Mouse (Mus musculus): Measurements from ENCODE around the gene Dnm3. TPM values are rescaled to one million over a fixed set of nuclear protein-coding genes. Genes with fewer than 3 reads are reported as not detected.

Gene Dnm3
- polyA plus RNA-seq, 1 experiment: 1.6 TPM

DNA sequence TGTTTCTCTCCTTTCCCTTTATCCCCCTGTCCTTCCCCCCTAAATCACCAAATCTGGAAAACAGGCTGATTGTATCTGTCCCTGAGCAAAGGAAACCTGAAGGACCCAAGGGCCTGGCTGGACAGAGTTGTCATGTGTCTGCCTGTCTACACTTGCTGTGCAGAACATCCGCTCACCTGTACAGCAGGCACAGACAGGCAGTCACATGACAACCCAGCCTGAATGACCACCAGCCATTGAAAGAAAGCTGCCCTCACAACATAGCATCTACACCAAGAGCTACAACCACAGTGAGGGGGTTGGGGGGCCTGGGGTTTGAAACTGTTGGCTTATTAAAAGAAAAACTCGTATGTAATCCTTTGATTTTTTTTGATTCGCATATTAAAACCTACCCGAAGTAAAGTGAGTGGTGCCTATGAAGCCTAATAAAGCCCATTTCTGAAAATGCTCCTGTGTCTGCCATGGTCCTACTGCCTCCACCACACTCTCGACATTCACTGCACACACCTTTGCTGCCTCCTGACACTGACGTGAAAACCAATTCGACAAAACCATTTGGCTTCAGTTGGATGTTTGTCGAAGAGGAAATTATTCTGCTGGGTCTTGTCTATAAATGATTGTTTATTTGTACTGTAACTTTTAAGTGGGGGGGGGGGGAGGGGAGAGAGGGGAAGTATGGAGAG lies 254.4 kb downstream of the Dnm3 start:
- Histone ChIP-seq H3K79me3 (ENCODE audit: low read depth) (peaks cover 43% of the 10 kb centered on the region), H3K27me3 (ENCODE audit: control insufficient read depth, insufficient read depth, insufficient read length) (no peaks in the 10 kb centered on the region), H3K79me2 (ENCODE audit: control insufficient read depth, insufficient read depth) (peaks cover 51% of the 10 kb centered on the region), H3ac (ENCODE audit: control insufficient read depth, insufficient read length, low read depth) (no peak overlapping the region), H3K36me3 (ENCODE audit: control insufficient read depth, insufficient read depth) (peaks cover 51% of the 10 kb centered on the region), H3K4me3 (ENCODE audit: insufficient read depth, poor library complexity, severe bottlenecking) (no peak overlapping the region)
- TF ChIP-seq USF1 (IDR thresholded peaks at IDR 0.05; ENCODE audit: low read depth) (peak; percentile 34), MYOG (IDR thresholded peaks at IDR 0.05; ENCODE audit: control insufficient read depth, extremely low read depth, insufficient read length) (no peak)

DNA sequence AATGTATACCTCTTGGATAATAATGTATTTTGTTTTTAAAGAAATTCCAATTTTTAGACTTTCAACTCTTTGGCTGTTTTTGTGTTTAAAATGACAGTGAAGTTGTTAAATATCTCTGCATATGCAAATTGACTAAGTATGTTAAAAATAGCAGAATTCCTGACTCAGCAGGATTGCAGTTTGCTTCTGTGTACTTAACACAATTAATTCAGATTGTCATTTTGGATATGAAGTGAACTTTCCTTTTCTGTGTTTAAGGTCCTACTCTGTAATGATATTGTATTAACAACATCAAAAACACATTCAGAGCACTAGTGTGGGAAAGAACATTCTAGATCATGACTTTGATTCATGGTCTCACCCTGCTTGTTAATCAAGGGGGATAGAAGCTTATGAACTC lies 255.5 kb downstream of the Dnm3 start:
- Histone ChIP-seq H3K79me3 (ENCODE audit: low read depth) (peaks cover 52% of the 10 kb centered on the region), H3K27me3 (ENCODE audit: control insufficient read depth, insufficient read depth, insufficient read length) (no peaks in the 10 kb centered on the region), H3K36me3 (ENCODE audit: control insufficient read depth, insufficient read depth) (peaks cover 51% of the 10 kb centered on the region), H3ac (ENCODE audit: control insufficient read depth, insufficient read length, low read depth) (no peak overlapping the region), H3K4me3 (ENCODE audit: insufficient read depth, poor library complexity, severe bottlenecking) (no peak overlapping the region), H3K79me2 (ENCODE audit: control insufficient read depth, insufficient read depth) (peaks cover 61% of the 10 kb centered on the region)
- no peak for TF ChIP-seq CTCF (IDR thresholded peaks at IDR 0.05; ENCODE audit: control insufficient read depth, insufficient read depth, insufficient read length)
- TF ChIP-seq CEBPB (IDR thresholded peaks at IDR 0.05; ENCODE audit: low read depth): no peak
- TF ChIP-seq MAX (IDR thresholded peaks at IDR 0.05): no peak
- no peak for TF ChIP-seq FOSL1 (IDR thresholded peaks at IDR 0.05; ENCODE audit: insufficient read depth, low read length, poor library complexity, severe bottlenecking)
- no peak for TF ChIP-seq MYOD1 (IDR thresholded peaks at IDR 0.05; ENCODE audit: control insufficient read depth, insufficient read length, low read depth)

DNA sequence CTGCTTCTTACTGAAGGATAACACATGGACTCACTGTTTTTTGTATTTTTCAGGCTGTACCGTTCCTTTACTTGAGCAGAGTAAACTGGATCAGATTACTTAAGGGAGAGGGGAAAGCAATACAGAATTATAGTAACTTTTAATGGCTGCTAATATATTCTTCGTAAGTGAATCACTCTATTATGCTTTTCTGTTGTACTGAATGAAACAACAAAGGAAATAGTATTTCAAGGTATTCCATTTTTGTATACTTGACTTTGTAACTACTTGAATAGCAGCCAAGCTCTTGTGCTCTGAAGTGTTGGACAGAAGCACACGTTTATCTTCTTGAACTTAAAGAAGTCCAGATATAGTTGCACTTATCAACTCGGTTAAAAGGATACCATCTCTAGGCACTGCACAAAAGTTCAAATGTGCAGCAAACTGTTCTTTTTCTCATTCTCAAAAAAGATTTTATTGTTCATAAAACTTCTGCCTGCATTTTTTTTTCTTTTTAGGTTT lies 256.0 kb downstream of the Dnm3 start:
- H3K36me3 ChIP-seq (ENCODE audit: control insufficient read depth, insufficient read depth): peaks cover 51% of the 10 kb centered on the region
- H3ac ChIP-seq (ENCODE audit: control insufficient read depth, insufficient read length, low read depth): no peak overlapping the region
- peaks cover 61% of the 10 kb centered on the region for H3K79me2 ChIP-seq (ENCODE audit: control insufficient read depth, insufficient read depth)
- peak overlapping the region; percentile 2 for H3K4me3 ChIP-seq (ENCODE audit: insufficient read depth, poor library complexity, severe bottlenecking)
- no peak for TF ChIP-seq FOSL1 (IDR thresholded peaks at IDR 0.05; ENCODE audit: insufficient read depth, low read length, poor library complexity, severe bottlenecking)
- TF ChIP-seq MAX (IDR thresholded peaks at IDR 0.05): no peak
- no peak for TF ChIP-seq MYOD1 (IDR thresholded peaks at IDR 0.05; ENCODE audit: control insufficient read depth, insufficient read length, low read depth)
- TF ChIP-seq CTCF (IDR thresholded peaks at IDR 0.05; ENCODE audit: control insufficient read depth, insufficient read depth, insufficient read length): no peak
- TF ChIP-seq USF1 (IDR thresholded peaks at IDR 0.05; ENCODE audit: low read depth): no peak
- no peak for TF ChIP-seq MYOG (IDR thresholded peaks at IDR 0.05; ENCODE audit: control insufficient read depth, extremely low read depth, insufficient read length)
- no peak for TF ChIP-seq CEBPB (IDR thresholded peaks at IDR 0.05; ENCODE audit: low read depth)
- H3K79me3 ChIP-seq (ENCODE audit: low read depth): peaks cover 52% of the 10 kb centered on the region
- H3K27me3 ChIP-seq (ENCODE audit: control insufficient read depth, insufficient read depth, insufficient read length): no peaks in the 10 kb centered on the region

- TF ChIP-seq MYOG (IDR thresholded peaks at IDR 0.05; ENCODE audit: control insufficient read depth, extremely low read depth, insufficient read length) (no peak), CEBPB (IDR thresholded peaks at IDR 0.05; ENCODE audit: low read depth) (no peak), USF1 (IDR thresholded peaks at IDR 0.05; ENCODE audit: low read depth) (no peak), MAX (IDR thresholded peaks at IDR 0.05) (no peak), FOSL1 (IDR thresholded peaks at IDR 0.05; ENCODE audit: insufficient read depth, low read length, poor library complexity, severe bottlenecking) (no peak), CTCF (IDR thresholded peaks at IDR 0.05; ENCODE audit: control insufficient read depth, insufficient read depth, insufficient read length) (no peak), MYOD1 (IDR thresholded peaks at IDR 0.05; ENCODE audit: control insufficient read depth, insufficient read length, low read depth) (no peak)
These were observed 256.9 kb downstream of the Dnm3 start for GRCm38 (mm10) chr1:162220891-162221290.

DNA sequence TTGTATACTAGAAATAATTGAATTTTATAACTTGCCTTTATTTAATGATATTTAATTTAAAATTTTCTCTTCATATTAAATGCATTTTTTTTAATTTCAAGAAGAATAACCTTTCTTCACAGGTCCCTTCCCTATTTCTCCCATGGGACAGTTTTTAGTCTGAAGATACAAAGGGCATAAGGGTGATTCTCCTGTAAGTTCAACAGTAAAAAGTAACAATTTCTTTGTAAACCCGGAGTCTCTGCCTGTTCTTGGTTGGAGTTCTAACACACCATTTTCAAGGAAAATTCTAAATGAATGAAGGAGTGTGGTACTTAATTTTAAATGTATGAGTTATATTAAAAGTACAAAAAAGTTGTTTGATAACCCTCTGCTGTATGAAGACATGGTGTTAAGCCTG lies 258.1 kb downstream of the Dnm3 start:
- Histone ChIP-seq H3K36me3 (ENCODE audit: control insufficient read depth, insufficient read depth) (peaks cover 51% of the 10 kb centered on the region), H3K4me3 (ENCODE audit: insufficient read depth, poor library complexity, severe bottlenecking) (peak overlapping the region; percentile 78), H3ac (ENCODE audit: control insufficient read depth, insufficient read length, low read depth) (no peak overlapping the region), H3K27me3 (ENCODE audit: control insufficient read depth, insufficient read depth, insufficient read length) (no peaks in the 10 kb centered on the region), H3K79me2 (ENCODE audit: control insufficient read depth, insufficient read depth) (peaks cover 61% of the 10 kb centered on the region), H3K79me3 (ENCODE audit: low read depth) (peaks cover 52% of the 10 kb centered on the region)
- TF ChIP-seq MAX (IDR thresholded peaks at IDR 0.05): no peak
- TF ChIP-seq CTCF (IDR thresholded peaks at IDR 0.05; ENCODE audit: control insufficient read depth, insufficient read depth, insufficient read length): no peak
- TF ChIP-seq FOSL1 (IDR thresholded peaks at IDR 0.05; ENCODE audit: insufficient read depth, low read length, poor library complexity, severe bottlenecking): no peak
- TF ChIP-seq USF1 (IDR thresholded peaks at IDR 0.05; ENCODE audit: low read depth): no peak
- TF ChIP-seq MYOD1 (IDR thresholded peaks at IDR 0.05; ENCODE audit: control insufficient read depth, insufficient read length, low read depth): no peak
- no peak for TF ChIP-seq CEBPB (IDR thresholded peaks at IDR 0.05; ENCODE audit: low read depth)
- no peak for TF ChIP-seq MYOG (IDR thresholded peaks at IDR 0.05; ENCODE audit: control insufficient read depth, extremely low read depth, insufficient read length)

More at GRCm38 (mm10) chr1:162220891-162221290, 256.9 kb downstream of the Dnm3 start:
- Histone ChIP-seq H3K4me3 (ENCODE audit: insufficient read depth, poor library complexity, severe bottlenecking) (peak overlapping the region; percentile 78), H3ac (ENCODE audit: control insufficient read depth, insufficient read length, low read depth) (no peak overlapping the region), H3K27me3 (ENCODE audit: control insufficient read depth, insufficient read depth, insufficient read length) (no peaks in the 10 kb centered on the region), H3K79me3 (ENCODE audit: low read depth) (peaks cover 52% of the 10 kb centered on the region), H3K79me2 (ENCODE audit: control insufficient read depth, insufficient read depth) (peaks cover 61% of the 10 kb centered on the region), H3K36me3 (ENCODE audit: control insufficient read depth, insufficient read depth) (peaks cover 51% of the 10 kb centered on the region)

Data from C2C12 (cell line).